Mouse (Mus musculus) ES-E14 (cell line): ENCODE measurements around the gene Mrpl17.

ENCODE experiments used
- CHD2 ChIP-seq: IDR thresholded peaks from 2 replicates; pipeline ENCODE4 v1.6.1; 2014; ENCODE audit warnings: mild to moderate bottlenecking, low read depth, low read length, inconsistent platforms
- MAFK ChIP-seq: IDR thresholded peaks from 2 replicates; pipeline ENCODE4 v1.6.1; 2014; ENCODE audit warnings: mild to moderate bottlenecking, low read depth, low read length, inconsistent platforms; ENCODE audit not compliant: insufficient read depth
- ZC3H11A ChIP-seq: IDR thresholded peaks from 2 replicates; pipeline ENCODE4 v1.6.1; 2012; ENCODE audit warnings: low read depth, mild to moderate bottlenecking, inconsistent platforms, low read length, borderline replicate concordance
- ZNF384 ChIP-seq: IDR thresholded peaks from 2 replicates; pipeline ENCODE4 v1.6.1; 2012; ENCODE audit warnings: low read depth, low read length, inconsistent platforms

DNA sequence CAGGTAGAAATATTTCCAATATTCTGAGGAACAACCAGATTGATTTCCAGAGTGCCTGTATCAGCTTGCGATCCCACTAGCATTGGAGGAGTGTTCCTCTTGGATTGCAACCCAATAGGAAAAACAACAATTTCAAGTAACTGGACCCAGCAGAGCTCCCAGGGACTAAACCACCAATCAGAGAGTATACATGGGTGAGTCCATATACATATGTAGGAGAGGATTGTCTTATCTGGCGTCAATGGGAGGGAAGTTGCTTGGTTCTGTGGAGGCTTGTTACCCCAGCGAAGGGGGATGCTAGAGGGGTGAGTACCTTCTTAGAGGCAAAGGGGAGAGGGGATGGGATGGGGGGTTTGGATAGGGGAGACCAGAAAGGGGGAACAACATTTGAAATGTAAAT is 2.4 kb upstream of the Mrpl17 start:
- no peak for TF ChIP-seq MAFK
- no peak for TF ChIP-seq ZC3H11A
- TF ChIP-seq CHD2 = no peak
- TF ChIP-seq ZNF384 = no peak
